Mouse (Mus musculus) c-Kit-negative CD71-positive TER-119-positive erythroid progenitor cells, embryonic 14.5 days (primary cell): ENCODE data around the gene Ccne1.

Source experiments
- DNase-seq: peaks from one replicate; pipeline ENCODE4 v3.0.0-alpha.2; 2013; ENCODE audit warnings: low read depth, low spot score

Ccne1 gene

GRCm38 (mm10) chr7:38054246-38054645, 53.1 kb downstream of the Ccne1 start:
- DNase-seq, result no peak
